Mouse (Mus musculus) E14TG2a.4 (cell line): ENCODE results near the gene Birc3.

Experiments
- H3K27me3 ChIP-seq: 2 replicates; pipeline ENCODE4 v1.6.1; 2014; ENCODE audit warnings: low read length, control low read depth; ENCODE audit not compliant: insufficient read depth
- H3K36me3 ChIP-seq: 2 replicates; pipeline ENCODE4 v1.6.1; 2014; ENCODE audit warnings: low read length, control low read depth; ENCODE audit not compliant: insufficient read depth
- H3K4me1 ChIP-seq: replicated peaks from 2 replicates; pipeline ENCODE4 v1.6.1; 2014; ENCODE audit warnings: low read depth, low read length, control low read depth
- H3K4me3 ChIP-seq: replicated peaks from 2 replicates; pipeline ENCODE4 v1.5.1; 2014; ENCODE audit warnings: mild to moderate bottlenecking, low read length
- H3K9me3 ChIP-seq: 2 replicates; pipeline ENCODE4 v1.6.1; 2014; ENCODE audit warnings: low read length, control low read depth
- CTCF ChIP-seq: conservative IDR thresholded peaks from 2 replicates; pipeline ENCODE4 v1.5.1; 2014; ENCODE audit warnings: low read length
- NANOG ChIP-seq: IDR thresholded peaks from 2 replicates; pipeline ENCODE4 v1.6.1; 2014; ENCODE audit warnings: borderline replicate concordance, low read length, mixed read lengths
- POU5F1 ChIP-seq: IDR thresholded peaks from 2 replicates; pipeline ENCODE4 v1.6.1; 2014; ENCODE audit warnings: low read length, borderline replicate concordance

Gene Birc3

GRCm38 (mm10) chr9:7836331-7836730 lies 36.7 kb downstream of the Birc3 start:
- no peak for TF ChIP-seq NANOG
- Histone ChIP-seq H3K27me3 (no peaks in the 10 kb centered on the region), H3K4me1 (peaks cover 39% of the 10 kb centered on the region), H3K9me3 (peaks cover 3% of the 10 kb centered on the region; the same call in 1 of the 2 replicates), H3K36me3 (peaks cover 29% of the 10 kb centered on the region), H3K4me3 (peak overlapping the region; percentile 93)

- TF ChIP-seq CTCF (no peak), POU5F1 (no peak), NANOG (no peak)
- H3K27me3 ChIP-seq, result no peaks in the 10 kb centered on the region
Observed at GRCm38 (mm10) chr9:7835302-7835701, 37.7 kb downstream of the Birc3 start.

DNA sequence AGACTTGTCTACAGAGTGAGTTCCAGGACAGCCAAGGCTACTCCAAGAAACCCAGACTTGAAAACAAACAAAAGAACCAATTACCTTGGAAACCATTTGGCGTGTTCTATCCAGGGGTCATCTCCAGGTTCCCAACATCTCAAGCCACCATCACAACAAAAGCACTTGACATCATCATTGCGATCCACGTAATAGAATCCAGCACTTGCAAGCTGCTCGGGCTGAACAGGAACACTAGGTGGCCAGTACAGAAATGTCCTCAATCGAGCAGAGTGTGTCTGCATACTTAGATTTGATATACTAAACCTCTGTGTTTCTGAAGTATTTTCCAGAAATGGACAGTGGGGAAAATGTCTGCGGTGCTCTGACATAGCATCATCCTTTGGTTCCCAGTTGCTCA lies 39.6 kb downstream of the Birc3 start:
- H3K4me1 ChIP-seq, result peaks cover 50% of the 10 kb centered on the region
- H3K36me3 ChIP-seq, result peaks cover 32% of the 10 kb centered on the region
- TF ChIP-seq NANOG, result no peak
- TF ChIP-seq POU5F1, result no peak
- TF ChIP-seq CTCF, result no peak
- H3K4me3 ChIP-seq, result peak overlapping the region; percentile 5; the same call in 1 of the 2 replicates
- no peaks in the 10 kb centered on the region for H3K9me3 ChIP-seq
- H3K27me3 ChIP-seq, result no peaks in the 10 kb centered on the region

More at GRCm38 (mm10) chr9:7835302-7835701, 37.7 kb downstream of the Birc3 start:
- Histone ChIP-seq H3K9me3 (no peaks in the 10 kb centered on the region), H3K4me3 (peak overlapping the region; percentile 93), H3K4me1 (peaks cover 39% of the 10 kb centered on the region), H3K36me3 (peaks cover 32% of the 10 kb centered on the region)

GRCm38 (mm10) chr9:7829531-7830528 lies 43.2 kb downstream of the Birc3 start:
- Histone ChIP-seq H3K36me3 (peaks cover 45% of the 10 kb centered on the region), H3K4me3 (no peak overlapping the region), H3K9me3 (no peaks in the 10 kb centered on the region), H3K4me1 (peaks cover 46% of the 10 kb centered on the region), H3K27me3 (no peaks in the 10 kb centered on the region)
- TF ChIP-seq POU5F1, result no peak

GRCm38 (mm10) chr9:7828706-7829105 lies 44.3 kb downstream of the Birc3 start:
- Histone ChIP-seq H3K9me3 (no peaks in the 10 kb centered on the region), H3K4me1 (peaks cover 42% of the 10 kb centered on the region), H3K4me3 (no peak overlapping the region), H3K27me3 (no peaks in the 10 kb centered on the region), H3K36me3 (peaks cover 37% of the 10 kb centered on the region)
- TF ChIP-seq POU5F1 (no peak), NANOG (no peak), CTCF (no peak)

- Histone ChIP-seq H3K36me3 (peaks cover 47% of the 10 kb centered on the region), H3K4me3 (no peak overlapping the region), H3K4me1 (peaks cover 25% of the 10 kb centered on the region), H3K9me3 (no peaks in the 10 kb centered on the region), H3K27me3 (no peaks in the 10 kb centered on the region)
- no peak for TF ChIP-seq CTCF
- no peak for TF ChIP-seq POU5F1
- no peak for TF ChIP-seq NANOG
Observed at GRCm38 (mm10) chr9:7824916-7825315, 48.1 kb downstream of the Birc3 start.

GRCm38 (mm10) chr9:7822758-7823157 lies 50.2 kb downstream of the Birc3 start:
- Histone ChIP-seq H3K27me3 (no peaks in the 10 kb centered on the region), H3K9me3 (no peaks in the 10 kb centered on the region), H3K4me3 (no peak overlapping the region), H3K4me1 (peaks cover 18% of the 10 kb centered on the region), H3K36me3 (peaks cover 66% of the 10 kb centered on the region)
- no peak for TF ChIP-seq POU5F1
- no peak for TF ChIP-seq CTCF
- no peak for TF ChIP-seq NANOG

DNA sequence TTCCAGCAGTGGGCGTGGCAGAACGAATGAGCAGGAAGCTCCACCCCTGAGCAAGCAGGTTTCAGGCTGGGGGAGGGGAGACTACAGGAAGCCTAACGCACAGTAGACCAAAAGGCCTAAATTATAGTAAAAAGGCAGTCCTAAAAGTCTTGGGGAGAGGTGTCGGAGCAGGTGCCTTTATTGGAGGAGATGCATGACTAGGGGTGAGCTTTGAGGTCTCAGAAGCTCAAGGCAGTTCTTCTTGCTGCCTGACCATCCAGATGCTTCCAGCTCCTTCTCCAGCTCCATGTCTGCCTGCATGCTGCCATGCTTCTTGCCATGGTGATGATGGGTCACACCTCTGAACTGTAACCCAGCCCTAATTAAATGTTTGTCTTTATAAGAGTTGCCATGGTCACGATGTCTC lies 67.9 kb downstream of the Birc3 start:
- TF ChIP-seq POU5F1, result no peak
- Histone ChIP-seq H3K4me3 (peak overlapping the region; percentile 61; the same call in 1 of the 2 replicates), H3K27me3 (no peaks in the 10 kb centered on the region), H3K9me3 (peaks cover 16% of the 10 kb centered on the region), H3K36me3 (no peaks in the 10 kb centered on the region), H3K4me1 (peaks cover 15% of the 10 kb centered on the region)
